Mouse (Mus musculus) C2C12 (cell line): ENCODE results near the gene Cnpy2.

Experiments used
- CEBPB ChIP-seq: IDR thresholded peaks from one replicate; pipeline ENCODE4 v1.6.1; 2011; ENCODE audit warnings: low read depth, mild to moderate bottlenecking, control low read depth, moderate library complexity
- CTCF ChIP-seq: IDR thresholded peaks from one replicate; pipeline ENCODE4 v1.5.1; 2011; ENCODE audit not compliant: control insufficient read depth, insufficient read depth, insufficient read length
- MAX ChIP-seq: IDR thresholded peaks from one replicate; pipeline ENCODE4 v1.6.1; 2011; ENCODE audit warnings: mild to moderate bottlenecking, control low read depth
- MYOG ChIP-seq: IDR thresholded peaks from one replicate; pipeline ENCODE4 v1.6.1; 2011; ENCODE audit not compliant: control insufficient read depth, insufficient read length; ENCODE audit errors: extremely low read depth

DNA sequence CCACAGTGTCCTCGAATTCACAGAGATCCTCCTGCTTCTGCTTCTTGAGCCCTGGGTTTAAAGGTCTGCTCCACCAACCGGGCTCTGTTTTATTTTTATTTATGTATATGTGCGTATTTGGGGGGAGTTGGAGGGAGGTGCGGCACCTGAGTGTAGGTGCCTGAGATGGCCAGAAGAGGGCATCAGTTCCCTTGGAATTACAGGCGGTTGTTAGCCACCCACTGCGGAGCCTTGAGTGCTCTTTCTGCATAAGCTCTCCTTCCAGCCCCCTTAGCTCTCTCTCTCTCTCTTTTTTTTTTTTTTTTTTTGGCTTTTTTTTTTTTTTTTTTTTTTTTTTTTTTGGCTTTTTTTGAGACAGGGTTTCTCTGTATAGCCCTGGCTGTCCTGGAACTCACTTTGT lies 52.1 kb downstream of the Cnpy2 start:
- no peak for TF ChIP-seq CEBPB
- TF ChIP-seq MAX, result no peak
- no peak for TF ChIP-seq CTCF
- no peak for TF ChIP-seq MYOG
